Mouse (Mus musculus) testis, adult 2 months (tissue): ENCODE data around the gene Fa2h.

ENCODE experiments used
- CTCF ChIP-seq: fragments of 200-500 bp; IDR thresholded peaks from 2 replicates; pipeline ENCODE4 v1.5.1; 2012; ENCODE audit warnings: low read depth, mild to moderate bottlenecking, inconsistent platforms, low read length, moderate library complexity; ENCODE audit not compliant: control insufficient read depth, insufficient read depth, insufficient replicate concordance
- POLR2A ChIP-seq: fragments of 200-500 bp; IDR thresholded peaks from 2 replicates; pipeline ENCODE4 v1.6.1; 2012; ENCODE audit warnings: low read depth, mild to moderate bottlenecking, inconsistent platforms, low read length, moderate library complexity; ENCODE audit not compliant: control insufficient read depth

- TF ChIP-seq CTCF (no peak), POLR2A (no peak)
Measured at GRCm38 (mm10) chr8:111390837-111391236, 2.8 kb downstream of the Fa2h start.
